Mouse (Mus musculus) layer of hippocampus, postnatal 25 days (tissue): ENCODE data around the gene Gm17175. TPM values are rescaled to one million over a fixed set of nuclear protein-coding genes. Genes with fewer than 3 reads are reported as not detected.
"Not testable (repeated sequence)": the region's sequence is repeated elsewhere in the genome, so short reads cannot be mapped to it uniquely, and the experiment has no call there.

ENCODE experiments used
- DNase-seq, 2 experiments: peaks; one replicate each; pipeline ENCODE4 v3.0.0; 2022; ENCODE audit warnings: mixed read lengths in 2 of 2, low spot score in 1 of 2; ENCODE audit errors: extremely low spot score in 1 of 2
- total RNA-seq, 2 experiments: library from RNA; stranded (reverse); gene quantifications; 2 replicates each; pipeline ENCODE4 v1.2.3; 2021

Gm17175 gene
- not detected for total RNA-seq

GRCm38 (mm10) chr14:51573963-51574362 lies at the start of gene Gm17175:
Gm17175 (minus strand) TSS chr14:51574063.
- DNase-seq: not testable (repeated sequence)

GRCm38 (mm10) chr14:51611210-51611609 lies 37.3 kb upstream of the Gm17175 start, which contains the start of gene Gm17078:
Gm17078 (minus strand) TSS chr14:51611310.
- no peak for DNase-seq

GRCm38 (mm10) chr14:51592039-51592438 lies 18.2 kb upstream of the Gm17175 start, which contains the start of gene Gm17174:
Gm17174 (minus strand) TSS chr14:51592139.
- not testable (repeated sequence) for DNase-seq

- no peak for DNase-seq
These were observed 21.4 kb downstream of the Gm17175 start, which contains the start of gene Gm5622 for GRCm38 (mm10) chr14:51552490-51552889. Gm5622 (plus strand) TSS chr14:51552790.

Other genes with a start within 250 kb of the Gm17175 start
- not detected for gene Gm7247, start 212.3 kb downstream of the Gm17175 start, total RNA-seq
- gene Vmn2r88, start 163.2 kb downstream of the Gm17175 start, total RNA-seq: not detected
- gene Vmn2r89, start 122.2 kb downstream of the Gm17175 start, total RNA-seq: not detected
- not detected for gene Gm5622, start 21.3 kb downstream of the Gm17175 start, total RNA-seq
- not detected for gene Gm17174, start 18.1 kb upstream of the Gm17175 start, total RNA-seq
- not detected for gene Gm17078, start 37.2 kb upstream of the Gm17175 start, total RNA-seq
- not detected for gene Gm4181, start 61.6 kb upstream of the Gm17175 start, total RNA-seq
- gene Gm17079, start 121.4 kb upstream of the Gm17175 start, total RNA-seq: not detected
- gene Gm5800, start 143.1 kb upstream of the Gm17175 start, total RNA-seq: not detected
- not detected for gene Ang4, start 199.5 kb upstream of the Gm17175 start, total RNA-seq
- gene AY358078, start 226.0 kb upstream of the Gm17175 start, total RNA-seq: not detected